Comparison of ENCODE assay signal across 11 mouse cellular contexts in genomic region chr6:38687216-38687615, GRCm38 (mm10). TPM values are rescaled to one million over a fixed set of nuclear protein-coding genes. Genes with fewer than 3 reads are reported as not detected.
DNase-seq lines count a peak whose midpoint lies in the region; ATAC-seq and TF ChIP-seq lines count a peak whose summit lies in the region.
"Had no signal": no experiment of that assay in that cellular context is flagged by ENCODE, and none has a peak within 500 bp of the region (broad histone marks: within the 10 kb centered on the region; RNA-seq: fewer than 3 reads in every experiment).

No protein-coding gene starts in this region.

- no peaks in the 10 kb centered on the region for H3K9me3 ChIP-seq in embryonic facial prominence, embryonic 11.5 days (replicated peaks; ENCODE audit: control insufficient read depth, low read length)
- H3K9me3 ChIP-seq in embryonic facial prominence, embryonic 10.5 days, result no peaks in the 10 kb centered on the region
- H3K9me3 ChIP-seq in lung, embryonic 14.5 days (ENCODE audit: low read depth, low read length), result no peaks in the 10 kb centered on the region
- H3K9me3 ChIP-seq: heart, embryonic 15.5 days had no signal

- no peaks in the 10 kb centered on the region for H3K4me1 ChIP-seq in embryonic facial prominence, embryonic 11.5 days (ENCODE audit: control insufficient read depth, insufficient read depth, low read length)
- peaks cover 10% of the 10 kb centered on the region for H3K4me1 ChIP-seq in embryonic facial prominence, embryonic 10.5 days
- no peaks in the 10 kb centered on the region for H3K4me1 ChIP-seq in lung, embryonic 14.5 days (ENCODE audit: insufficient read depth)
- H3K4me1 ChIP-seq: heart, embryonic 15.5 days had no signal

- no peak overlapping the region for H3K9ac ChIP-seq in embryonic facial prominence, embryonic 11.5 days (replicated peaks; ENCODE audit: low read length)
- H3K9ac ChIP-seq in lung, embryonic 14.5 days, result no peak overlapping the region
- H3K9ac ChIP-seq: heart, embryonic 15.5 days had no signal

- DNase-seq in embryonic facial prominence, embryonic 11.5 days (ENCODE audit: low spot score), result peak; percentile 54
- no peak for DNase-seq in embryonic facial prominence, embryonic 10.5 days (ENCODE audit: low spot score)
- DNase-seq in lung, embryonic 14.5 days, result peak; percentile 64
- no peak for DNase-seq in lung, adult 18-20 months
- DNase-seq in brain, embryonic 14.5 days (ENCODE audit: low read depth), result peak; percentile 39
- DNase-seq in induced T-regulatory cell, adult 2 months (ENCODE audit: low read depth), result peak; percentile 62
- DNase-seq in testis, postnatal 10 days (ENCODE audit: low spot score), result peak; percentile 72
- DNase-seq in frontal cortex, postnatal 25 days (ENCODE audit: low spot score in 2 of 2), result no peak

- H3K4me2 ChIP-seq in embryonic facial prominence, embryonic 11.5 days (ENCODE audit: low read depth, low read length), result no peak overlapping the region
- no peak overlapping the region for H3K4me2 ChIP-seq in lung, embryonic 14.5 days
- H3K4me2 ChIP-seq: heart, embryonic 15.5 days had no signal

- ATAC-seq in embryonic facial prominence, embryonic 11.5 days (replicated peaks; ENCODE audit: insufficient number of reproducible peaks, low FRiP score, low TSS enrichment, low read depth), result no peak
- ATAC-seq in lung, embryonic 14.5 days (ENCODE audit: insufficient read depth), result no peak
- ATAC-seq: Patski had no signal

- no peak overlapping the region for H3K4me3 ChIP-seq in embryonic facial prominence, embryonic 11.5 days (ENCODE audit: low read depth, low read length)
- H3K4me3 ChIP-seq in embryonic facial prominence, embryonic 10.5 days, result no peak overlapping the region
- H3K4me3 ChIP-seq in lung, embryonic 14.5 days (ENCODE audit: low read depth, low read length), result no peak overlapping the region
- H3K4me3 ChIP-seq: heart, embryonic 15.5 days had no signal

- TF ChIP-seq POLR2A in brain, embryonic 14.5 days (IDR thresholded peaks at IDR 0.05; ENCODE audit: borderline replicate concordance, extremely low read depth, insufficient read depth, insufficient read length, poor library complexity, severe bottlenecking), result no peak

- 67% methylated on average over 11 of the region's 11 CpGs for WGBS in embryonic facial prominence, embryonic 11.5 days
- 64% methylated on average over 11 of the region's 11 CpGs for WGBS in embryonic facial prominence, embryonic 10.5 days
- WGBS in lung, embryonic 14.5 days, result 64% methylated on average over 11 of the region's 11 CpGs

- H3K36me3 ChIP-seq in embryonic facial prominence, embryonic 11.5 days (replicated peaks; ENCODE audit: control insufficient read depth, insufficient read depth, low read depth, low read length), result no peaks in the 10 kb centered on the region; the same call in 1 of the 2 replicates
- H3K36me3 ChIP-seq in embryonic facial prominence, embryonic 10.5 days (replicated peaks), result peaks cover 38% of the 10 kb centered on the region
- H3K36me3 ChIP-seq in lung, embryonic 14.5 days (ENCODE audit: insufficient read depth), result no peaks in the 10 kb centered on the region; the same call in 1 of the 2 replicates

- no peaks in the 10 kb centered on the region for H3K27me3 ChIP-seq in embryonic facial prominence, embryonic 11.5 days (ENCODE audit: control insufficient read depth, insufficient read depth, low read length)
- H3K27me3 ChIP-seq in embryonic facial prominence, embryonic 10.5 days (replicated peaks; ENCODE audit: low read depth, poor library complexity, severe bottlenecking), result no peaks in the 10 kb centered on the region
- no peaks in the 10 kb centered on the region for H3K27me3 ChIP-seq in lung, embryonic 14.5 days (ENCODE audit: insufficient read depth, low read length)
- H3K27me3 ChIP-seq: heart, embryonic 15.5 days; Patski had no signal

- H3K27ac ChIP-seq in embryonic facial prominence, embryonic 11.5 days (replicated peaks; ENCODE audit: low read depth, low read length), result no peak overlapping the region
- no peak overlapping the region for H3K27ac ChIP-seq in embryonic facial prominence, embryonic 10.5 days (replicated peaks)
- no peak overlapping the region for H3K27ac ChIP-seq in lung, embryonic 14.5 days (ENCODE audit: low read depth)
- H3K27ac ChIP-seq: heart, embryonic 15.5 days; macrophage had no signal

- TF ChIP-seq CTCF in lung, embryonic 14.5 days (IDR thresholded peaks at IDR 0.05; ENCODE audit: low read depth), result peak; percentile 66
- TF ChIP-seq CTCF in brain, embryonic 14.5 days (IDR thresholded peaks at IDR 0.05; ENCODE audit: borderline replicate concordance, extremely low read depth, insufficient read depth, insufficient read length), result peak; percentile 66; the same call in 1 of the 2 replicates

RNA-seq across cellular contexts. Expression of gene Clec2l, which starts 24.3 kb away (rescaled TPM):
- 2.3 and 3.1 TPM in 2 replicates for polyA plus RNA-seq in embryonic facial prominence, embryonic 11.5 days (2014; fragmentation: Nextera tagmentation; extraction: Ambion mirVana)
- polyA plus RNA-seq in embryonic facial prominence, embryonic 10.5 days (2016; fragmentation: Nextera tagmentation; extraction: Ambion mirVana), result 0.82 and 0.97 TPM in 2 replicates
- polyA plus RNA-seq in lung, embryonic 14.5 days (2014; fragmentation: Nextera tagmentation; extraction: Ambion mirVana), result 1.6 and 3.1 TPM in 2 replicates
- 40.3 and 41.3 TPM in 2 replicates for polyA plus RNA-seq in brain, embryonic 14.5 days (2012; rRNA removed)
- polyA plus RNA-seq: macrophage had no signal

RNA-seq across cellular contexts. Expression of gene Klrg2, which starts 50.2 kb away (rescaled TPM):
- 0.08 and 0.21 TPM in 2 replicates for polyA plus RNA-seq in embryonic facial prominence, embryonic 11.5 days (2014; fragmentation: Nextera tagmentation; extraction: Ambion mirVana)
- polyA plus RNA-seq in embryonic facial prominence, embryonic 10.5 days (2016; fragmentation: Nextera tagmentation; extraction: Ambion mirVana), result 0.06 TPM in 1 of 2 replicates, not detected in the other
- polyA plus RNA-seq in lung, embryonic 14.5 days (2014; fragmentation: Nextera tagmentation; extraction: Ambion mirVana), result 0.22 and 0.42 TPM in 2 replicates
- 0.18 and 0.36 TPM in 2 replicates for polyA plus RNA-seq in brain, embryonic 14.5 days (2012; rRNA removed)

Comparison
In these comparisons a context has a peak if more than half of its experiments do, and no peak if none do; other contexts are left out.
1. DNase-seq: peak in embryonic facial prominence, embryonic 11.5 days (single experiment), lung, embryonic 14.5 days (single experiment), brain, embryonic 14.5 days (single experiment), induced T-regulatory cell, adult 2 months (single experiment) and testis, postnatal 10 days (single experiment); none in embryonic facial prominence, embryonic 10.5 days (single experiment), lung, adult 18-20 months (0 of 2) and frontal cortex, postnatal 25 days (0 of 2).